Mouse (Mus musculus): Measurements from ENCODE around the gene Acnat1. TPM values are rescaled to one million over a fixed set of nuclear protein-coding genes. Genes with fewer than 3 reads are reported as not detected.
A peak's percentile ranks its signal among the peaks of the same experiment; 100 is the strongest.
"Not testable (repeated sequence)": the region's sequence is repeated elsewhere in the genome, so short reads cannot be mapped to it uniquely, and the experiment has no call there.

Acnat1 gene
- polyA plus RNA-seq (2015; fragmentation: Nextera tagmentation; extraction: Ambion mirVana), result not detected in 2 replicates

DNA sequence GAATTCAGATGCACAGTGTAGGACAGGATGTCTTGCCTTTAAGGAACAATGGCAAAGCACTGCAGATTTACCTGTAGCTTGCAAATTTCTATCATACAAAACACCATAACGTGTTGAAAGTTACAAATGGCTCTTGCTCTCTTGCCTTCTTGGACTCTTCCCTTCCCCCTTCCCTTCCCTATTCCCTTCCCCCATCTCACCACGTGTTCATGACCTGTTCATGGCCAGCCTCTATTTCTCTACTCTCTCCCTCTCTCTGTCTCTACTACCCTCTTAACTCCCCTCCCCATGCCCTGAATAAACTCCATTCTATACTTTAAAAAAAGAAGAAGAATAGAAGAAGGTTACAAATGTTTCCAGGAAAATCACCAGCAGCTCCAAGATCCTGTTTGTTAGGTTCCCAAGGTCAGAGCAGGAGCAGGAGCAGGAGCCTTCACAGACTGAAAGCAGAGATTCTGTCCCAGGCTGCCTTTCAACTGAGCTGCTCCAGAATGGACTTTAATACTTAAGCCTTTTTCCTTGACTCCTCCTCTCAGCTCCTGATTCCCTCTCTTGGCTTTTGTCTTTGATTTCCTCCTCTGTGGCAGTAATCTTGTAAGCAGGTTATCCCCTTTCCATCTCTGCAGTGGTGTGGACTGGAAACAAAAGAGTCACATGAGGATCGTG is at the start of gene Acnat1:
TSS of gene Acnat1 (minus strand) at position 478 of the 666 bp plus-strand sequence.
- Histone ChIP-seq H3K9ac (no peak within 1 kb of the TSS), H3K4me3 (no peak within 1 kb of the TSS)
- WGBS, result 45% methylated on average over 3 of the region's 3 CpGs

DNA sequence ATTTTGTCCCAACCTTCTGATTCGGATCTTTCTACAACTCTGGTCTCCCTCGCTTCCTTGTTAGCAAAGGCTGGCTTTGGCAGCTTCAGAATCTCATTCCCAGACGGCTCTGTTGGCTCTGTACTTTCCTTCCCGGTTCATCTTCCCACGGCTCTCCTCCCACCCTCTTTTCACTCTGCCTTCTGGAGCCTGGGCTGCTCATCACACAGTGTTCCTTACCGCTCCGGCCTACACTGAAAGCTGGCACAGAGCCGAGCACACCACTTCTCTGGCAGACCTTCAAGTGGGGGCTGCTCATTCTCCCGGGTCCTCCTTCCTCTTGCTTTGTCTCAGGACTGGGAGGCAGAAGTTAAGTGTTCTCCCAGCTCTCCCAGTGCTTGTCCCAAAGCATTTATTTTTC is 48.9 kb upstream of the Acnat1 start:
- Histone ChIP-seq H3K9ac (no peak overlapping the region), H3K36me3 (peaks cover 49% of the 10 kb centered on the region), H3K4me1 (peaks cover 26% of the 10 kb centered on the region), H3K4me3 (peak overlapping the region; percentile 70; the same call in 1 of the 2 replicates), H3K27me3 (replicated peaks) (no peaks in the 10 kb centered on the region), H3K4me2 (peak overlapping the region; percentile 78), H3K9me3 (no peaks in the 10 kb centered on the region), H3K27ac (replicated peaks) (no peak overlapping the region)
- no peak for ATAC-seq (ENCODE audit: extremely low read depth, insufficient number of reproducible peaks, low FRiP score, low TSS enrichment)
- 61% methylated on average over 9 of the region's 9 CpGs for WGBS

More for the DNA sequence above, at the start of gene Acnat1:
- H3K4me1 ChIP-seq, result peaks cover 9% of the 10 kb centered on the region
- no peak within 1 kb of the TSS for H3K27ac ChIP-seq (replicated peaks)
- H3K36me3 ChIP-seq, result no peaks in the 10 kb centered on the region
- H3K9me3 ChIP-seq, result no peaks in the 10 kb centered on the region
- no peak for ATAC-seq (ENCODE audit: extremely low read depth, insufficient number of reproducible peaks, low FRiP score, low TSS enrichment)
- H3K27me3 ChIP-seq (replicated peaks), result no peaks in the 10 kb centered on the region
- H3K4me2 ChIP-seq, result no peak within 1 kb of the TSS

GRCm38 (mm10) chr4:49521346-49521745 is 47.6 kb upstream of the Acnat1 start:
- ATAC-seq (ENCODE audit: extremely low read depth, insufficient number of reproducible peaks, low FRiP score, low TSS enrichment), result 0 out of 2 replicates have a peak, but pooled peaks have one; percentile 14
- peak overlapping the region; percentile 38; the same call in 1 of the 2 replicates for H3K27ac ChIP-seq (replicated peaks)

DNA sequence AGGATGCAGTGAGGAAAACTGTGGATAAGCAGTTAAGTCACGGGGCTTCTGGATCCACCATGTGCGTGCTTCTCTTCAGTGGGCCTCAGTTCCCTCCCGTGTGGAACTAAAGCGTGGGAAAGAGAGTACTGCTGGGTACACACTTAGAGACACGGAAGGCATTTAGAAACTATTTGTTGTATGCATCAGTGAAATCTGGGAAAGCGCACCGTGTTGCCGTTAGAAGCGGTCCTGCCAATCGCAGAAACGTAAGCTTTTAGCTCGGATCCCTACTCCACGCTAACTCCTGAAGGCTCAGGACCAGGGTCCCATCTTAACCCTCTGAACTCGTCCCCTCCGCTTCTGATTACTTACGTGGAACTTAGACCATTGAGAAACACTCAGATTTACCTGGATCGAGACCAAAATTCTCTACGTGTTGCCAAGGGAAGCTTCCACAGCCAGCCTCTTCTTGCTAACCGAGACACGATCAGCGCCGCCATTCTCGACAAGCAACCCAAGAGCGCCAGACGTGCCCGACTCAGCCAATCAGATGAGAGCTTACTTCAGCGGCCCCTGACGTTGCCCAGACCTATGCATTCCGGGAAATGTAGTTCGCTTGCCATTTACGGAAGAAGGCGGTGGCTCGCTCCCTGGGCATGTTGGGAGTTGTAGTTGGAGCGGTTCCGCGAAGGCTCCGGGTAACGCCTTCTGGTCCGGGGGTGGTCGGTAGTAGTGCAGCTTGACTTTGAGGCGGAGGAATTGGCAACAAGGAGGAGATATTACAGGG is 47.0 kb upstream of the Acnat1 start, which contains the start of the genes Mrpl50 and Zfp189:
TSS of gene Mrpl50 (minus strand) at position 522 of the 769 bp plus-strand sequence.
TSS of gene Zfp189 (plus strand) at position 605 of the 769 bp plus-strand sequence.
- H3K27ac ChIP-seq (replicated peaks), result peak within 1 kb of the TSS; percentile 68
- ATAC-seq (ENCODE audit: extremely low read depth, insufficient number of reproducible peaks, low FRiP score, low TSS enrichment), result peak; percentile 100
- H3K36me3 ChIP-seq, result peaks cover 42% of the 10 kb centered on the region
- no peaks in the 10 kb centered on the region for H3K9me3 ChIP-seq
- peak within 1 kb of the TSS; percentile 79 for H3K4me2 ChIP-seq
- under 1% methylated on average over 41 of the region's 41 CpGs for WGBS
- H3K27me3 ChIP-seq (replicated peaks), result no peaks in the 10 kb centered on the region
- peaks cover 26% of the 10 kb centered on the region for H3K4me1 ChIP-seq
- H3K9ac ChIP-seq, result peak within 1 kb of the TSS; percentile 89
- peak within 1 kb of the TSS; percentile 70 for H3K4me3 ChIP-seq

More at GRCm38 (mm10) chr4:49521346-49521745, 47.6 kb upstream of the Acnat1 start:
- Histone ChIP-seq H3K4me1 (peaks cover 26% of the 10 kb centered on the region), H3K4me3 (peak overlapping the region; percentile 70), H3K9ac (peak overlapping the region; percentile 86), H3K4me2 (peak overlapping the region; percentile 78), H3K36me3 (peaks cover 48% of the 10 kb centered on the region), H3K9me3 (no peaks in the 10 kb centered on the region), H3K27me3 (replicated peaks) (no peaks in the 10 kb centered on the region)
- WGBS, result under 1% methylated on average over 17 of the region's 17 CpGs

GRCm38 (mm10) chr4:49519476-49519875 is 45.8 kb upstream of the Acnat1 start:
- no peak overlapping the region for H3K27ac ChIP-seq (replicated peaks)
- WGBS, result 76% methylated on average over 5 of the region's 5 CpGs
- H3K9ac ChIP-seq, result no peak overlapping the region
- no peaks in the 10 kb centered on the region for H3K9me3 ChIP-seq
- no peak for ATAC-seq (ENCODE audit: extremely low read depth, insufficient number of reproducible peaks, low FRiP score, low TSS enrichment)
- H3K36me3 ChIP-seq, result peaks cover 35% of the 10 kb centered on the region
- peak overlapping the region; percentile 79 for H3K4me2 ChIP-seq
- H3K4me1 ChIP-seq, result peaks cover 26% of the 10 kb centered on the region
- H3K4me3 ChIP-seq, result no peak overlapping the region
- no peaks in the 10 kb centered on the region for H3K27me3 ChIP-seq (replicated peaks)

- no peak overlapping the region for H3K4me3 ChIP-seq
- no peaks in the 10 kb centered on the region for H3K9me3 ChIP-seq
- no peak for ATAC-seq (ENCODE audit: extremely low read depth, insufficient number of reproducible peaks, low FRiP score, low TSS enrichment)
- H3K4me2 ChIP-seq, result no peak overlapping the region
- H3K27ac ChIP-seq (replicated peaks), result no peak overlapping the region
- WGBS, result 93% methylated on average over 6 of the region's 6 CpGs
- H3K36me3 ChIP-seq, result peaks cover 41% of the 10 kb centered on the region
- no peaks in the 10 kb centered on the region for H3K27me3 ChIP-seq (replicated peaks)
- peaks cover 5% of the 10 kb centered on the region for H3K4me1 ChIP-seq
- H3K9ac ChIP-seq, result no peak overlapping the region
These were observed 40.7 kb upstream of the Acnat1 start for GRCm38 (mm10) chr4:49514441-49514840.

DNA sequence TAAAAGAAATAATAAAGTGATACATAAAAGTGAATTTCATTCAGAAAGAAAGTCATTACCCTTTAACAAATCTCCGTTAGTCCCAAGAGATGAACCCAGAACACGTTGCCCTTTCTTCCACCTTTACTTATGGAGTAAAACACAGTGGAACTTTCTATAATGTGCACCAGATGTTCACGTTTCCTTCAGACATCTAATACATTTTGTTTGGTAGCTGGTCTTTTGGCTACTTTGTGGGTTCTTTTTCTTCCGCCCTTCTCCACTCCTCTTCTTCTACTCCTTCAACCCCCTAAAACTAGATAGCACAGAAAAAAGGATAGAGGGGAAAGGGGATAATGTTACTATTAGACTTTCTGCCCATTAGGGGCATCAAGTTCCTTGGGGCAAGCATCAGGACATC is 38.9 kb upstream of the Acnat1 start:
- no peak overlapping the region for H3K9ac ChIP-seq
- peaks cover 36% of the 10 kb centered on the region for H3K36me3 ChIP-seq
- no peaks in the 10 kb centered on the region for H3K27me3 ChIP-seq (replicated peaks)
- no peak overlapping the region for H3K4me3 ChIP-seq
- H3K27ac ChIP-seq (replicated peaks), result no peak overlapping the region
- H3K4me1 ChIP-seq, result no peaks in the 10 kb centered on the region
- WGBS, result 92% methylated on average over 4 of the region's 4 CpGs
- no peak overlapping the region for H3K4me2 ChIP-seq
- ATAC-seq (ENCODE audit: extremely low read depth, insufficient number of reproducible peaks, low FRiP score, low TSS enrichment), result no peak
- H3K9me3 ChIP-seq, result no peaks in the 10 kb centered on the region

GRCm38 (mm10) chr4:49510236-49510835 is 36.6 kb upstream of the Acnat1 start:
- H3K36me3 ChIP-seq, result peaks cover 30% of the 10 kb centered on the region
- not testable (repeated sequence) for H3K4me2 ChIP-seq; H3K27ac ChIP-seq (replicated peaks); ATAC-seq (ENCODE audit: extremely low read depth, insufficient number of reproducible peaks, low FRiP score, low TSS enrichment); H3K4me1 ChIP-seq; H3K9me3 ChIP-seq; H3K27me3 ChIP-seq (replicated peaks); H3K4me3 ChIP-seq; H3K9ac ChIP-seq
- 92% methylated on average over 1 of the region's 1 CpGs for WGBS

DNA sequence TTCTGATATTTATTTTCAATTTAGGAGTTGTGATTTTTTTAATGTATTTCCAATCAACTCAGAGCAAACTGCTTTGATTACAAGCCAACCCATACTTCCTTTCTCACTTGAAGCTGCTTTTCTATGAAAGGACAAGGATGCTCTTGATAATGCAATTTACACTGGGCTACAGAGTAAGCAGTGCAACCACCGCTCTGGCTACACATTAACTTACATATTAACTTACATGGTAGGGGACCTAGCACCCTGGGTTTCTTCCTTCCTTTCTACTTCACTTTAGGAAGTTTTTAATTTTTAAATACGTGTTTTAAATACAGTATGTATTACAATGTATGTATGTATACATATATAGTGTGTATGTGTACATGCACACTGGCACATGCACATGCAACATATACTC is 35.5 kb upstream of the Acnat1 start:
- no peak for ATAC-seq (ENCODE audit: extremely low read depth, insufficient number of reproducible peaks, low FRiP score, low TSS enrichment)
- no peaks in the 10 kb centered on the region for H3K9me3 ChIP-seq
- no peak overlapping the region for H3K27ac ChIP-seq (replicated peaks)
- H3K27me3 ChIP-seq (replicated peaks), result no peaks in the 10 kb centered on the region
- no peak overlapping the region for H3K9ac ChIP-seq
- WGBS, result 87% methylated on average over 2 of the region's 2 CpGs
- peaks cover 23% of the 10 kb centered on the region for H3K36me3 ChIP-seq
- no peak overlapping the region for H3K4me3 ChIP-seq
- peaks cover 4% of the 10 kb centered on the region; the same call in 1 of the 2 replicates for H3K4me1 ChIP-seq
- no peak overlapping the region for H3K4me2 ChIP-seq

DNA sequence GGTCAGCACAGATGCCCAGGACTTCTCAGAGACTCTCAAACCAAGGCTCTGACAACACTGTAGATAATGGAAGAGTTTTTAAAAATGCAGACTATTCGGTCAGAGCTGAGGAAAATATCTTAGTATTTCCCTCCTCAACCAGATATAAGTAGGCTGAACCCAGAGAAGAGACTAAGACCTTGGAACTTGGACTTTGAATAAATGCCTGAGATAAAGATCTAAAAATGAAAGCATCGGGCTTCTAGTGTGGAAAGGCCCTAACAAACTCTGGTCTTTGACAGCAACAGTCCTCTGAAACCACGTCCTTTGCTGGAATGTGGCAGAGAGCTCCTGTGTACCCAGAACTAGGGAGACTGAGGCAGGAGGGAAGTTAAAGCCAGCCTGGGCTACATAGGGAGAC is 32.7 kb upstream of the Acnat1 start, which contains the start of gene Baat:
TSS of gene Baat (minus strand) at position 172 of the 400 bp plus-strand sequence.
- no peak within 1 kb of the TSS for H3K9ac ChIP-seq
- no peaks in the 10 kb centered on the region for H3K9me3 ChIP-seq
- WGBS, result 44% methylated on average over 3 of the region's 3 CpGs
- H3K27ac ChIP-seq (replicated peaks), result no peak within 1 kb of the TSS
- ATAC-seq (ENCODE audit: extremely low read depth, insufficient number of reproducible peaks, low FRiP score, low TSS enrichment), result no peak
- no peaks in the 10 kb centered on the region for H3K36me3 ChIP-seq
- H3K4me1 ChIP-seq, result peaks cover 4% of the 10 kb centered on the region; the same call in 1 of the 2 replicates
- H3K27me3 ChIP-seq (replicated peaks), result no peaks in the 10 kb centered on the region
- H3K4me3 ChIP-seq, result no peak within 1 kb of the TSS
- H3K4me2 ChIP-seq, result no peak within 1 kb of the TSS

DNA sequence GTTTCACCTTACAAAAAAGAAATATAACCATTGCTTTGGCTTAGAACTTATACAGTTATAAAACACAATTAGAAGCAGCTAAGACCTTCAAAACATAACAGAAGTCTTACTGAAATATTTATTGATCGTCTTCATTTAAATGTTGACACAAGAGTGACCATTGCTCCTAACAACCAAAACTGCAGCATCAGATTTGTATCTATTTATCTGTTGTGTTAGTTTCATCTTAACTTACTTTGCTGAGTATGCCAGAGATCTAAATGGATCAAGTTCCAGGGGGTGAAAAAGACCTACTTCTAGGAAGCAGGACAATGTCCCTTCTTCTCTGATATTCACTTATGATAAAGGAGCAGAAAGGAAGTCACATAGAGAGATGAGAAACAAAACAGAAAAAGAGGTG is 29.9 kb upstream of the Acnat1 start:
- no peaks in the 10 kb centered on the region for H3K9me3 ChIP-seq
- H3K36me3 ChIP-seq, result no peaks in the 10 kb centered on the region
- 68% methylated on average over 1 of the region's 1 CpGs for WGBS
- H3K4me1 ChIP-seq, result peaks cover 4% of the 10 kb centered on the region; the same call in 1 of the 2 replicates
- no peak overlapping the region for H3K4me2 ChIP-seq
- ATAC-seq (ENCODE audit: extremely low read depth, insufficient number of reproducible peaks, low FRiP score, low TSS enrichment), result no peak
- no peak overlapping the region for H3K27ac ChIP-seq (replicated peaks)
- H3K4me3 ChIP-seq, result no peak overlapping the region
- no peak overlapping the region for H3K9ac ChIP-seq
- no peaks in the 10 kb centered on the region for H3K27me3 ChIP-seq (replicated peaks)
